In genomic region chr9:50485521-50485920, GRCm38 (mm10) we compare ENCODE assay signal across 9 mouse cellular contexts. TPM values are rescaled to one million over a fixed set of nuclear protein-coding genes. Genes with fewer than 3 reads are reported as not detected.
DNase-seq lines count a peak whose midpoint lies in the region; ATAC-seq and TF ChIP-seq lines count a peak whose summit lies in the region.
"Had no signal": no experiment of that assay in that cellular context is flagged by ENCODE, and none has a peak within 500 bp of the region (broad histone marks: within the 10 kb centered on the region; RNA-seq: fewer than 3 reads in every experiment).

No protein-coding gene starts in this region.

- H3K36me3 ChIP-seq in kidney, embryonic 15.5 days, result no peaks in the 10 kb centered on the region
- H3K36me3 ChIP-seq in embryonic facial prominence, embryonic 12.5 days, result no peaks in the 10 kb centered on the region
- no peaks in the 10 kb centered on the region for H3K36me3 ChIP-seq in intestine, postnatal 0 days (ENCODE audit: control insufficient read depth, insufficient read depth)
- H3K36me3 ChIP-seq in midbrain, embryonic 15.5 days (replicated peaks), result no peaks in the 10 kb centered on the region
- H3K36me3 ChIP-seq: G1E had no signal

- WGBS in kidney, embryonic 15.5 days, result 10% methylated on average over 10 of the region's 10 CpGs
- WGBS in embryonic facial prominence, embryonic 12.5 days, result 5% methylated on average over 10 of the region's 10 CpGs
- 16% methylated on average over 10 of the region's 10 CpGs for WGBS in intestine, postnatal 0 days
- 7% methylated on average over 10 of the region's 10 CpGs for WGBS in midbrain, embryonic 15.5 days

- H3K4me1 ChIP-seq in kidney, embryonic 15.5 days, result peaks cover 16% of the 10 kb centered on the region
- peaks cover 5% of the 10 kb centered on the region; the same call in 1 of the 2 replicates for H3K4me1 ChIP-seq in embryonic facial prominence, embryonic 12.5 days
- no peaks in the 10 kb centered on the region for H3K4me1 ChIP-seq in intestine, postnatal 0 days (replicated peaks; ENCODE audit: control insufficient read depth, insufficient read depth, low read length)
- H3K4me1 ChIP-seq in midbrain, embryonic 15.5 days, result peaks cover 6% of the 10 kb centered on the region

- no peaks in the 10 kb centered on the region for H3K9me3 ChIP-seq in kidney, embryonic 15.5 days (replicated peaks)
- H3K9me3 ChIP-seq in embryonic facial prominence, embryonic 12.5 days, result no peaks in the 10 kb centered on the region
- H3K9me3 ChIP-seq in intestine, postnatal 0 days (ENCODE audit: control insufficient read depth), result no peaks in the 10 kb centered on the region
- no peaks in the 10 kb centered on the region for H3K9me3 ChIP-seq in midbrain, embryonic 15.5 days
- H3K9me3 ChIP-seq: G1E had no signal

- no peaks in the 10 kb centered on the region for H3K27me3 ChIP-seq in kidney, embryonic 15.5 days
- H3K27me3 ChIP-seq in embryonic facial prominence, embryonic 12.5 days, result no peaks in the 10 kb centered on the region
- H3K27me3 ChIP-seq in intestine, postnatal 0 days (replicated peaks; ENCODE audit: control insufficient read depth, insufficient read depth, low read length), result no peaks in the 10 kb centered on the region
- no peaks in the 10 kb centered on the region; the same call in 1 of the 2 replicates for H3K27me3 ChIP-seq in midbrain, embryonic 15.5 days (replicated peaks)

- peak overlapping the region; percentile 48 for H3K27ac ChIP-seq in kidney, embryonic 15.5 days
- H3K27ac ChIP-seq in embryonic facial prominence, embryonic 12.5 days, result no peak overlapping the region
- H3K27ac ChIP-seq in intestine, postnatal 0 days (ENCODE audit: low read depth, low read length), result no peak overlapping the region
- no peak overlapping the region for H3K27ac ChIP-seq in midbrain, embryonic 15.5 days

- peak overlapping the region; percentile 22; the same call in 1 of the 2 replicates for H3K4me3 ChIP-seq in kidney, embryonic 15.5 days (replicated peaks)
- H3K4me3 ChIP-seq in embryonic facial prominence, embryonic 12.5 days, result 0 out of 2 replicates have a peak overlapping the region, but pooled peaks have one; percentile 3
- H3K4me3 ChIP-seq in intestine, postnatal 0 days (ENCODE audit: low read depth, low read length), result no peak overlapping the region
- H3K4me3 ChIP-seq in midbrain, embryonic 15.5 days, result no peak overlapping the region

- DNase-seq in kidney, adult 8-10 months, result no peak
- DNase-seq in spleen, postnatal 14 days (ENCODE audit: low spot score in 2 of 2), result no peak
- no peak for DNase-seq in layer of hippocampus, adult 18-20 months (ENCODE audit: low spot score in 2 of 2)
- DNase-seq in left cerebral cortex, adult 11 months (ENCODE audit: low spot score), result no peak

- H3K4me2 ChIP-seq in kidney, embryonic 15.5 days, result peak overlapping the region; percentile 56
- H3K4me2 ChIP-seq in embryonic facial prominence, embryonic 12.5 days (replicated peaks), result peak overlapping the region; percentile 38
- peak overlapping the region; percentile 47 for H3K4me2 ChIP-seq in intestine, postnatal 0 days (replicated peaks; ENCODE audit: low read depth)
- H3K4me2 ChIP-seq in midbrain, embryonic 15.5 days, result peak overlapping the region; percentile 34

- no peak for TF ChIP-seq CTCF in intestine, postnatal 0 days (IDR thresholded peaks at IDR 0.05; ENCODE audit: low read depth)

- H3K9ac ChIP-seq in kidney, embryonic 15.5 days, result 0 out of 2 replicates have a peak overlapping the region, but pooled peaks have one; percentile 21
- no peak overlapping the region for H3K9ac ChIP-seq in embryonic facial prominence, embryonic 12.5 days
- H3K9ac ChIP-seq in intestine, postnatal 0 days (ENCODE audit: low read depth, low read length), result no peak overlapping the region
- H3K9ac ChIP-seq in midbrain, embryonic 15.5 days, result no peak overlapping the region

- ATAC-seq in kidney, embryonic 15.5 days (replicated peaks; ENCODE audit: low FRiP score), result peak; percentile 76; the same call in 1 of the 2 replicates
- no peak for ATAC-seq in embryonic facial prominence, embryonic 12.5 days (ENCODE audit: insufficient number of reproducible peaks, insufficient read depth, low FRiP score, low TSS enrichment)
- ATAC-seq in intestine, postnatal 0 days, result no peak
- ATAC-seq in midbrain, embryonic 15.5 days (replicated peaks), result no peak

RNA-seq across cellular contexts. Expression of gene Plet1, which starts 8.8 kb away (rescaled TPM):
- polyA plus RNA-seq in kidney, embryonic 15.5 days (2015; fragmentation: Nextera tagmentation; extraction: Ambion mirVana), result 24.8 TPM in 2 replicates
- polyA plus RNA-seq in embryonic facial prominence, embryonic 12.5 days (2016; fragmentation: Nextera tagmentation; extraction: Ambion mirVana), result 1.2 TPM in 2 replicates
- polyA plus RNA-seq in intestine, postnatal 0 days (2015; fragmentation: Nextera tagmentation; extraction: Ambion mirVana), result 3.1 and 4.0 TPM in 2 replicates
- 0.63 and 0.88 TPM in 2 replicates for polyA plus RNA-seq in midbrain, embryonic 15.5 days (2015; fragmentation: Nextera tagmentation; extraction: Ambion mirVana)
- under 1 TPM in 1 of 2 experiments, not detected in 1; 0.25 TPM for total RNA-seq in layer of hippocampus, adult 18-20 months (2021)
- total RNA-seq: G1E had no signal

RNA-seq across cellular contexts. Expression of gene Pts, which starts 43.0 kb away (rescaled TPM):
- 88.2 and 94.1 TPM in 2 replicates for polyA plus RNA-seq in kidney, embryonic 15.5 days (2015; fragmentation: Nextera tagmentation; extraction: Ambion mirVana)
- 71.9 and 73.6 TPM in 2 replicates for polyA plus RNA-seq in embryonic facial prominence, embryonic 12.5 days (2016; fragmentation: Nextera tagmentation; extraction: Ambion mirVana)
- polyA plus RNA-seq in intestine, postnatal 0 days (2015; fragmentation: Nextera tagmentation; extraction: Ambion mirVana), result 88.2 and 90.8 TPM in 2 replicates
- 106 and 111 TPM in 2 replicates for polyA plus RNA-seq in midbrain, embryonic 15.5 days (2015; fragmentation: Nextera tagmentation; extraction: Ambion mirVana)
- total RNA-seq in layer of hippocampus, adult 18-20 months (2021), result 10 to 100 TPM; 30.7 to 36.7 TPM

Comparison
In these comparisons a context has a peak if more than half of its experiments do, and no peak if none do; other contexts are left out.
1. H3K4me3 ChIP-seq: peak in kidney, embryonic 15.5 days (single experiment) and embryonic facial prominence, embryonic 12.5 days (single experiment); none in intestine, postnatal 0 days (single experiment) and midbrain, embryonic 15.5 days (single experiment).
2. Peak in every context shown above with its lines, with median percentiles within 50 percentile points of each other: H3K4me2 ChIP-seq.